Mouse (Mus musculus): Measurements from ENCODE around the gene Fam53b.

The Fam53b gene

DNA sequence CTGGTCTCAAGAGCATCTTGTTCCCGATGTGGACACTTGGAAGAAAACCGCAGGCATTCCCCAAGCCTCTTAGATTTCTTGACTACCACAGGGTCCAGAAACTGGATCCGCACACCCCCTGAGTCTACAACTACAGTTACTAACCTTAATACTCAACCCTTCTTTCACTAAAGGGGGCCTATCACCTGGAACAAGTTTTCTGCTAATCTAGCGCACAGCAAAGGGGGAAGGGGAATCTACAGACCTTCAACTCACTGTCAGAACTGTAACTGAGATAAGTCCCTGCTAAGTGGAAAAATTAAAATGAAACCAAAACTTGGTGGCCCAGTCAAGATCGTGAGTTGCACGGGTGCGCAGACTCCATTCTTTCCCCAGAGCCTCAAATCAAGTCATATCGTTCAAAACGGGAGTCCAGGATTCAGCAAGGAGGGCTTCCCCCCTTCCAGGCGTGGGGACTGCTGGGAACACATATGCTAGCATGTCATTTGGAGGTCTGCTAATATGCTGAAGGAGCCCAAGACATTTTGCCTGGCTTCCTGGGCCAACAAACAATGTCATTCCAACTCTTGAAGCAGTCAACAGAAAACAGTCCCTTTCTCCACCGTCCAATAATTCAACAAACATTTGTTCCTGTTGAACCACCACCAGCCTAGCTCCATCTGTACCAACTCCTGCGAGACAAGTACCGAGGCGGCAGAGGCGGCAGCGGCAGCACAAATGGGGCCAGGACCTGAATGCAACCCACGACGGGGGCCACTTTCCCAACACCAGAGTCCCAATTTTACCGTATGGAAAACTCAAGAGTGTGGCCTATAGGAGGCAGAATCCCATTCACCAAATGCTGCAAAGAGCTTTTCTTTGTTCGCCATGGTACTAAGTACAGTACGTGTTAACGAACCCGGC is 1.7 kb downstream of the Fam53b start:
- peak; percentile 34 for DNase-seq (ENCODE audit: low read depth, low spot score)

DNA sequence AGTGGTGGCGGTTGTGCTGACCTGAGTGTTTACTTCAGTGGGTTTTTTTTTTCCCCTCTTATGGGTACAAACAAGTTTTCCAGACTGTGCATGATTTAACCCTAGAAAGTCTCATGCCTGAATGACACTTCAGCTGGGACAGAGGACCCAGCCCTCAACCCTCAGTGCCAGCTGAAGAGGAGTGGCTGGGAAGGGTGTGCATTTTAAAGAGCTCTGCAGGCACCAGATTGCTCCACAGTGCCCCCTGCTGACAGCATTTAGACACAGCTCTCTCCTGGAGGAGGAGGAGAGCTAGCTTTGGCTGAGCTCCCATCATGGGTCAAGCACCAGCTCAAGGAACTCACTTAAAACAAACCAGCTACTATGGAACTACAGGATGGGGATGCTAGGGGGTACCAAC is 2.8 kb downstream of the Fam53b start:
- DNase-seq (ENCODE audit: low read depth, low spot score): peak; percentile 90

DNA sequence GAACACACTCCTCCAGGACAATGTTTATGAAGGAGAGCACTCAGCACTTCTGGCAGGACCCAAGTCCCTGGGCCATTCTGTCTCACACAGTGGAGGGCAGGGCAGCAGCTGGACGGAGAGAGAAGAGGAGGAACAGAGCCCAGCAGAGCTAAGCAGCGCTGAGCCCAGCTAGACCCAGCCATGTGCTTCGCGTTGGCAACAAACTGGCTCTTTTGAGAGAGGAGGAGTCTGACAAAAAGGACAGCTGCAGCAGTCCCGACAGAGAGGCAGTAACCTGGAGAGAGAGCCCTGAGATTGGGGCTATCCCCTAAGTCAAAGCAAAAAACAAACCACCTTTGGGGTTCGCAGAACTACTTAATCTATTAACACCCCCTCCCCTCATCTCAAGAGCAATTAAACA is 3.3 kb downstream of the Fam53b start:
- no peak for DNase-seq (ENCODE audit: low read depth, low spot score)

DNA sequence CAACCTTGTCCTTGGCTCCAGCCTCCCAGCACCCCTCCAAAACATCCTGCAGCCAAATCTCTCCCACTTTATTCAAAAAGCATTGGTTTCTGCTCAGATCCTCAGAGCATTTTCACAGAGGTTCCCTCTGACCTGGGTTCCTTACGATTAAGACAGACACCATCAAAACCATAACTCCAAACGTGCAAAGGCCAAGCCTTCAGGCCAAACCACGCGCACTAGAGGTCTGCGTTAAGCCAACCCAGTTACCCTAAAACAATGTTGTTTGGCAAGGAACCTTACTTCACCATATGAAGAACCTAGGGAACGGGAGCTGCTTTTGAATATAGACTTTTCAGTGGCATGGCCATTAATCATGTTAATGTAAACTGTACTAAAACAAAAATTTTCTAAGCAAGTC is 4.0 kb downstream of the Fam53b start:
- DNase-seq (ENCODE audit: low read depth, low spot score): no peak

DNA sequence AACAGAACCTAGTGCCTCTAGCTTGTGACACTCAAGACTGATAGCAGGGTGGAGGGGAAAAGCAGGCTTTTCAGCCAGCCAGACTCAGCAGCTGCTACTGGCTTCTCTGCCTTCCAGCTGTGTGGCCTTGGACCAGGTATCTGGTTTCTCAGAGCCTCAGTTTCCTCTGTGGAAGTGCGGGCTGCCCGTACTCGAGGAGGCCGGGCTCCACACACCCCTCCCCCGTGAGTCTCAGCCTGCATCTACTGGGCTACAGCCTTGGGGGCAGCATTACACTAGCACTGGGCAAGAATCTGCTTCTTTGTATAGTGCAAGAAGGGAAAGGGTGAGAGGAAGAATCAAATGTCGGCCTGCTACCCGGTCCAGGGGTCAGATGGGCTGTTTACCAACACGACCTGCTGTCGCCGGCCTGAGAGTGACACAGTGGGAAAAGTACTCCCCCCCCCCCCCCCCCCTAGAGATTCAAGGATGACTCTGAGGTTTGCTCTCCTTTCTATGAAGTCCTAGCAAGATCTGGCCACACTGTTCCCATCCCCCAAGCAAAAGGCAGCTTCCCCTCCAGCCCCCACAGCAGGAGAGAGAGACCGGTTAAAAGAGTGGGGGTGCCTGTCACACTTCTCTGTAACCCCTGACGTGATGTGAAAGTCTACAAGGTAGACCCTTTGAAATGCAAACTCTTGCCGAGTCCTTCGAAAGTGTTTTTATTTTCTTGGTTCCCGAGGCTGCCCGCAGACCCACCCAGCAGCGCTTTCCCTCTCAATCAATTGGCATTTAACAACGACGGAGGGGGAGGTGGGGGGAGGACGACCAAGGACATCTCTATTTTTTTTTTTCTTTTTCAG is 4.6 kb downstream of the Fam53b start:
- no peak for DNase-seq (ENCODE audit: low read depth, low spot score)

DNA sequence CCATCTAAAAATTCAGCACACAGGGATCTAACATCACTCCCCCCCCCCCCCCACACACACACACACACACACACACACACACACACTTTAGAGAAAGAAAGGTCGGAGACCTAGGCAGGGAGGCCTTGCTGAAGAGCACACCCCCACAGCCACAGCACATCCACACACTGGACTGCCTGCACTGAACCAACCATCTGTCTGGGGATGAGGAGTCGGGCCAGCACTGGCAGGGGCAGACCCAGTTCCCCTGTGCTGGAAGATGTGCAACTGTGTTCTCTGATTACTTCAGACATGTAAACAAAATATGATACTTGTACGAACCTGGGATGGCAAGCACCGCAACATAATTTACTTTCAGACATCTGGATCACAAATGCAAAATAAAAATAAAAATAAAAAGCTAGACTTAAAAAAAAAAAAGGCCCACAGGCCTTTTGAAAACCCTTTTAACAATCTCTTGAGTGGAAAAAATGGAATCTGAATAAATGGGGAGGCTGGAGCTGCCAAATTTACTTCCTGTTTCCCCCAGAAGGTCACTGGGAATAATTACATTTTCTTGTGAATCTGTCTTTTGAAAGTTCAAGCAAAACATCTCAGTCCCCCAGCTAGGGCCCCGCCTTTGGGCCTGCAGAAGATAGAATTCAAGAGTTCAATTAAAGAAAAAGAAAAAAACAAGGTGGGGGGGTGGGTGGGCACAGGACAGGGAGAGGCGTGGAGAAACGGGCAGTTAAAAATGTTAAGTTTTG is 5.5 kb downstream of the Fam53b start:
- no peak for DNase-seq (ENCODE audit: low read depth, low spot score)

DNA sequence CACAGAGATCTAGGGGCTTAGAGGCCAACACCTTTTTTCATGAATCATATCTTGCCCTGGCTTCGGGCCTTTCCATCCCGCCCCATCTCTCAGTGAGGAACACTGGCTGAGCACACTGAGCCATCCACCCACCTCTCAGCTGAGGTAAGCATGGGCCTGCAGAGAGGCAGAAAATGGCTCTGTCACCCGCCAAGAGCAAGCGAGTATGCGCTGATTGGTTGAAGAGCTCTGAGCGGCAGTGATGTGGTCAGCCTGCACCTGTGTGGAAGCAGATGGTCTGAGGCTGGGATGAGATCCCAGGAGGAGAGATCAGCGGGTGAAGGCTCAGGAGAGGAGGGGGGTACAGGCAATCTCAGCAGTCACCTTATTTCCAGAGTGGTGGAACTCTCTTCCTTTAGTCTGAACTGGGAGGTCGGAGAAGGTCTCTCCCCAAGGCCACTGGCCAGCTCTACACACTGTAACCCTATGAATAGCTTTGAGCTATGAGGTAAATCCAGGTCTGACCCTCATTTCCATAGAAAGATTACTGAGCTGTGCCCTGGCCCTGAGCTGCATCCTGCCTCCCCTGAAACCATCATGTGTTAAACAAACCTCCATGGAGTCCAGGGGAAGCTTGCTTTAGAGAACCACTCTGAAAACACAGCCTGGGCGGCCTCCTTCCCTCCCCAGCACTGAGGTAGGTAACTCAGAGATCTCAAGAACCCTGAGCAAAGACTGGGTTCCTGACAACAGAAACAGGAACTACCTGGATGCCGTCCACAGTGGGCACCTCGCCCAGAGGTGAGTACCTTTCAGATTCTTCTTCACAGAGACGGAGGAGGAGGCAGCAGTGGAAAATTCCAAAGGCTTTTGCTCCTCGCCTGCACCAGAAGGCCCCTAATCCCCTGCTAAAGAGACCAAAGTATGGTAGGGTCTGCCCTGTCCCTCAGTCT is 6.5 kb downstream of the Fam53b start:
- DNase-seq (ENCODE audit: low read depth, low spot score): no peak

DNA sequence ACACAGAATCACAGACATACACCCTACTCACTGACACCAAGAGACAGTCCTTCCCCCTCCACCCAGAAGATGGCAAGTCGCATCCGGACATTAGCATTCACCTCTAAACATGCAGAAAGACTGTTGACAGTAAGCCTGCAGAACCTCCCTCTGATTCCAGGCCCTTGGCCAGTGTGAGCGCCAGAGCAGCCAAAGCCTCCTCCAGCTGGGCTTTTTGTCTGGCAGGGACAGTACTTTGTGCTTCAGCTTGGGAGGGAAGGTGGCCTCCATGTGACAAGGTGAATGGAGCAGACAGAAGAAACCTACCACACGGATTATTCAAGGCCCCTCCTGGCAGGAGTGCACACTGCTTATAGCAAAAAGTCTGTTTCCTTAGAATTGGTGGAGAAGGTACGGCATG is 7.4 kb downstream of the Fam53b start:
- no peak for DNase-seq (ENCODE audit: low read depth, low spot score)

DNA sequence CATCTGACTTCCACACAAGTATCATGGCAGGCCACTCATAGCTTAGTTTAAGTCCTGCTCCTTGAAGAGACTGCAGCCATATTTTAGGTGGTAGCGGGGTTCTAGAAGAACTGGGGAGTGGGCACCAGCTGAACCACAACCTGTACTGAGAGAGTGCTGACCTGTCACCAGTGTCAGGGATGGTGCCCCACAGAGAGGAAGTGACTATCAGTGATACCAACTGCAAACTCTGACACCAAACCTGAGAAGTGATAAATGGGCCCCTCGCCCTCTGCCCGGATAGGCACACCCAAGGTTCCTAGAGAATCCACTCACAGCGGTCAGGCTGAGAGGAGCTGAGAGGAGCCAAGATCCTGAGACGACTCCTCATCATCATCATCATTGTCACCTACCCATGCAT is 8.7 kb downstream of the Fam53b start:
- no peak for DNase-seq (ENCODE audit: low read depth, low spot score)

DNA sequence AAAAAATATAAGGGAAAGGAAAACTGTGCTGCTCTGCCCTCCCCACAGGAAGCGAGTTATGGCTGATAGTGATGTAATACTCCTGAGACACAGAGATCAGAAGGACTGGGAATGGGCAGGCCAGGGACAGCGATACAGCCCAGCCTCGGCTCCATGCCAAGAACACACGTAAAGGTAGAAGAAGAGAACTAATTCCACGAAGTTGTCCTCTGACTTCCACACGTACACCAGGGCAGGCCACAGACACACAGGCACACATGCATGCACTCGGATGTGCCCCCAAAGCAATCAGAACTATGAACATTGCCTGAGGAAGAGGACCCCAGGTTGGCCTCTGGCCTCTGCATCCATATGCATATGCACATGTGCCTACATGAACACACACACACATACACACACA is 9.2 kb downstream of the Fam53b start:
- no peak for DNase-seq (ENCODE audit: low read depth, low spot score)

DNA sequence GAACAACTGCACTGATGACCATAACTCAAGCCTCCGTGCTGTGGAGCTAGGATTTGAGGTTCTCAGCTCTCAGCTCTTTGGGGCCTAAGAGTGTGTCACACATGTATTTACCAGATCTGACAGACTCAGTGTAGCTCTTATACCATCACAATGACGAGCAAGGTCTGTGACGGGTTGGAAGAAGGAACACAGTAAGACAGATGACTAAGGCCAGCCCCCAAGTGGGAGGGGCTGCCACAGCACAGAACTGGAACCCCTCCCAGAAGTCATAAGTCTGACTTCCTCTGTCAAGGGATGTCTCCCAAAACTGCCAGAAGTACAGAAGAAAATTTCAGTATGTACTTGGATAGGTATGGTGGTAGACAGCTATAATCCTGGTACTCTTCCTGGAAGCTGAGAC is 9.7 kb downstream of the Fam53b start:
- DNase-seq (ENCODE audit: low read depth, low spot score): peak; percentile 50

DNA sequence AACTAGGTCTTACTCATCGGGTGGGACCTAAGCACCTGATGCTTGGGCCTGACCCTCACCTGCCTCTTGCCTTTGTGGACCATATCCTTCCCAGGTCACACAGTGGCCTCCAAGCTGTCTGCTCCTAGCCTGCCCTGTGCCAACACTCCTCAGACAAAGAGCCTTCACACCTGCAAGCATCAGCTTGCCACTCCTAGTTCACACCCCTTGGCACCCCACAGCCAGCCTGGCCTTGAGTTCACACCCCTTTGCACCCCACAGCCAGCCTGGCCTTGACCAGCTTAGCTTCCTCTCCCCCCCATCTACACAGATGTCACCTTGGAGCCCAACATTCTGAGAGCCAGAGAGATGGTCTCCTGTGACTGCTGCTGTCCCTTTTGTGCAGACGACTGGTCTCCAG is 10.3 kb downstream of the Fam53b start:
- DNase-seq (ENCODE audit: low read depth, low spot score): no peak

DNA sequence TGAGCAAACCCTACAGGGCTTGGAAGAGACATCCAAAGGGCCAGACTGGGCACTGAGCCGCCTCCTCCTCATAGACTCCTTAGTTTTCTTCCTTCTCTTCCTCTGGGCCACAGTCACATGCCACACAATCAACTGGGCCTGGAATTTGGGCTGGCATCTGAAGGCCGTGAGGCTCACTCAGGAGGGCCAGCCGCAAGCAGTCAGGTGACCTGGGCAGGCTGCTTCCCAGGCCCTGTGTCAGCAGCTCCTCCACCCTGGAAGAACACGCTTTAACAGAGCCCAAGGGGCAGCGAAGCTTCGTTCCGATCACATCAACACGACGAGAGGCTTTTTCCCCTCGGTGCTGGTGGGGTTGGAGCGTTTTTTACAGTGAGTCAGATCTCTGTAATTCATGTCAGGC is 11.0 kb downstream of the Fam53b start:
- DNase-seq (ENCODE audit: low read depth, low spot score): no peak

DNA sequence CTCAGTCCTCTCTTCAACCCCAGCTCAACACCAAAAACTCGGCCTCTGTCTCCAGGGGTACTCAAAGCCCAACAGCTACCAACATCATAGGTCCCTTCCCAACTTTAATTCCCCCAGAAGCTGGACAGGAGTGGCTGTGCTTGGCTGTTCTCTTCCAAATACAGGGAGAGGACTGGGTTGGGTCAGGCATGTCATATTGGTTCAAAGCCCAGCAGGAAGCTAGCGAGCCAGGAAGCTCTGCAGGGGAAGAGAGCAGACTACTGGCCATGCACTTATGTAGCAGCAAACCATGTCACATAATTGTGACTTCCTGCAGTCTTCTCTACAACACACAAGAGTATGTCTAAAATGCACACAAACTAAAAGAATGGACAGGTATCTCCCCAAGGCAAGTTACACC is 11.6 kb downstream of the Fam53b start:
- no peak for DNase-seq (ENCODE audit: low read depth, low spot score)

DNA sequence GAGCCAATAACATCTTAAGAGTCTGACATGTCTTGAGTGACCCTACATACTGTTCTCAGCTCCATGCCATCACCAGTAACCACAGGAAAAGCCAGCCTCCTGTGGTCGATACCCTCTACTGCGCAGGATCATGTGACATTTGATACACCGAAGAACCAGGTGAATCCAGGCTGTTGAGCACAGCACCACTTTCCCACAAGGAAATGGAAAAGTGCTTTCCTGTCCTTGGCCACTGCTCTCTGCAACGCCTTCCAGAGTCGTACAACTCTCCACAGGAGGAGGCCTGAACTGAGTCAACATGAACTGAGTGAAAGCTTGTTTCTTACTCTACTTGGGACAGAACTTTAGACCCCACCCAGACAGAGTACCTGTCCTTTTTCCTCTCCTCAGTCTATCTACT is 12.2 kb downstream of the Fam53b start:
- no peak for DNase-seq (ENCODE audit: low read depth, low spot score)

DNA sequence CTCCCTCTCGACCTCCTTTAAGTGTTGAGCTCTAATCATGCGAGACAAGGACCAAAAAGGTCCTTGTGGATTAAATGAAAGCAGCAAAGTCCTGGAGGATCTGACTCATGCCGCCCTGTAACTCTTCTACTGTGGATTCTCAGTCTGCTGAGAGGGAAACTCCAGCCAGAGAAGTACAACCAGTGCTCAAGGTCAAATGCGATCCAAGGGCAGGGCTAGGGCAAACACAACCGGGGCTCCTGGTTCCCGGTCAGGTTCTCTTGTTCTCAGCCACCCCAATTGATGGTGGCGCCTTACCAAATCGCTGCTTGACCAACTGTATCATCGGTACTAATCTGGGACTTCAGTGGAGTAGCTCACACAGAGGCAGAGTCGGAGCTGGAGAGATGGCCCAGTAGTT is 12.8 kb downstream of the Fam53b start:
- DNase-seq (ENCODE audit: low read depth, low spot score): no peak

DNA sequence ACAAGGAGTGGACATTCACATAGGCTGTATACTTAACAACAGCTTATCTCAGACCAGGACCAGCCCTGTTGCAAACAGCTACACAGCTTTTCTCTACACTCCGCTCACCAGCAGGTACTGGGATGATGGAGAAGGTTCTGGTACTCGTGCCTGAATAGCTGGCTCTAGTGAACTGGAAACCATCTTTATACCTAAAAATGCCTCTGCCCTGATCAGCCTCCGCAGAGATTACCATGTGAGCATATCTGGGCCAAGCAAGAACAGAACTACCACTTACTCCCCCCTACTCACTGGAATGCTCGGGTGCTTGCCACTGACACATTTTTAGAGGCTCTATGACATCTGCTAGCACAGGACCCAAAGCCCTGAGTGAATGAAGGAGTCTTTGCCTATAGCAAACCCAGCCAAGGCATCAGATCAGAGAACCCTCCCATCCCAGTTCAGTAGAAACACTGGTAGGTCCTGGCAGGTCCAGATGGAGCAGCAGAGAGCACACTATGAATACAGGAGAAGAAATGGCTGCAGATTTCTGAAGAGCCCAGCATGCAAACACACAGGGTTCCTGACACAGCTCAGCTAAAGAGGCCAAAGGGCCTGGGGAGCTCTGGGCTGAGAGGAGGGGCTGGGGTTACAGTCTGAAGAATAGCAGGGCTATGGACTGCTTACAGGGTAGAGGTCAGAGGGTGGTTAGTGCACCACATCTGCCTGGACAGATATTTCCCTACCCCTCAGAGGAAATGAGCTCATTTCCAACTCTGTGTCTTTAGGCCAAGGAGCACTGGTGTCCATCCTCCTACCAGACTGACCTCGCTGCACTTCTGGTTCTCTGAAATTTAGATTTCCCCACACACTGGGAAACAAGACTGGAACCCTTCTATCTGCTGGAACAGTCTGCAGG is 14.3 kb downstream of the Fam53b start:
- DNase-seq (ENCODE audit: low read depth, low spot score): no peak

DNA sequence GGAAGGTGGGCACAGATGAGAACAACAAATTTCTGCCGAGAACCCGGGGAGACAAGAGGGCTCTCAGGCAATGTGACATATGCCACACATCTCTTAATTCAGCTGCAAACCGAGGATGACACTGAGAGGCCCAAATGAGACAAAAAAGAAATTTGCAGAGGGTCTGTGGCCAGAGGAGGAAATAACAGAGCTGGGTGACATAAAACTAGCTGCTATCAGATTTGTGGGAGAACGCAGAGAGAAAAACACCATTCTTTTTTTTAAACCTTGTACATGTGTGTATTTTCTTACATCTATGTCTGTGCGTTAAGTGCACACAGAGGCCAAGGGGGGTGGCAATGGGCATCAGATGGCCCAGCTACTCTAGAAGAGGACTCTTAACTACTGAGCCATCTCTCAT is 18.5 kb downstream of the Fam53b start:
- DNase-seq (ENCODE audit: low read depth, low spot score): no peak

DNA sequence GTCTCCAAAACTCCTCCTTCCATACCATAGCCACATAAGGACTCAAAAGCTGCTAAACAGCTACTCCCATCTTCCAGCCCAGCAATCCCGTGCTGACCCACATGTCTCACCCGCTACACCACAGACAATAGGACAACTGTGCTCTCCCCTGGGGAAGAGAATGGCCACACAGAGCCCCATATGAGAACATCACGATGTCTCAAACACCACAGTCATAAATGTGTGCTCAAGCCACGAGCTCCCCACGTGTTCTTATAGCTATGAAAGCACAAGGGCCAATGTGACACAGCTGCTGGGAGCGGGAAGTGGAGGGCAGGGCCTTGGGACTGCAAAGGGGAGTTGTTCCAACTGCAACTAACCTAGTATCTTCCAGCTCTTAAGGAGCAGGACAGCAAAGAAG is 20.2 kb downstream of the Fam53b start:
- DNase-seq (ENCODE audit: low read depth, low spot score): no peak

Measured in 3T3-L1 (cell line).